Mouse (Mus musculus): ENCODE data around the gene Sorcs3. TPM values are rescaled to one million over a fixed set of nuclear protein-coding genes. Genes with fewer than 3 reads are reported as not detected.

The Sorcs3 gene
- polyA plus RNA-seq, 1 experiment from 2014 or later, result 0.46 TPM

DNA sequence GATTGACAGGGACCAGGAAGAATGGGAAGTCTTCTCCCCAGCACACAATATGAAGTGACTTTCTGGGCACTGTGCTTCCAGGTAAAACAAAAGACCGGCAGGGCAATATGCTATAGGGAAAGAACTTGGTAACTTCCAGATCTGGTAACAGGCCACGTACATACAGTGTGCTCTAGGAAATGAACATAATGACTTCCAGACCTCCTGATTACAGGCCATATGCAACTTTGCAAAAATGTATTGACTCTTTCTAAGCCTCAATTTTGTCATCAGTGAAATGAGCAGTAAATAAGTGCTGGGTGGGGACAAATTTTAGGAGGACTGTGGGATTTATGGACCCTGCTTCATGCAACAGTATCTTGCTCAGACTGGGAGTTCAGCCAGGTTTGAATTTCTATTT lies 88.4 kb downstream of the Sorcs3 start:
- ATAC-seq (ENCODE audit: insufficient number of reproducible peaks, low FRiP score), result no peak
- Histone ChIP-seq H3K4me1 (replicated peaks) (no peaks in the 10 kb centered on the region), H3K4me3 (no peak overlapping the region), H3K27ac (ENCODE audit: poor library complexity, severe bottlenecking) (no peak overlapping the region), H3K36me3 (no peaks in the 10 kb centered on the region), H3K27me3 (replicated peaks) (no peaks in the 10 kb centered on the region), H3K9ac (no peak overlapping the region), H3K9me3 (replicated peaks) (no peaks in the 10 kb centered on the region), H3K4me2 (no peak overlapping the region)
- WGBS, result 73% methylated on average over 2 of the region's 2 CpGs

DNA sequence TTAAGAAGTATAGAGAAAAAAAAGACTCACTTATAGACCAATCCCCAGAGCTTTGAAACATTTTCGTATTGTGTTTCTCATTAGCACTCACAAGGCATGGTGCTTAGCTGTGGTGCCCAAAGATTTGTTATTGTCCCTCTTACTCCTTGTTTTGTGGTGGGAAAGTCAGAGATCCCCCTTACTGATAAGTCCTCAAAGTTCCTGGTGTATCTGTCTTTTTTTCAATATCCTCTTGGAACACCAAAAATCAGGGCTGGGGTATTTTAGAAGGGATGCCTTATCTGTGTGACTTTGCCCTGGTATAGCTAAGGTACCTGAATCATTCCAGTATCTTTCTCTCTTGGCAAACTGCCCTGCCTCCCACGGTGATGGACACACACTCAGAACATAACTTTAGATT lies 92.6 kb downstream of the Sorcs3 start:
- no peaks in the 10 kb centered on the region for H3K27me3 ChIP-seq (replicated peaks)
- no peak overlapping the region for H3K4me2 ChIP-seq
- no peak for ATAC-seq (ENCODE audit: insufficient number of reproducible peaks, low FRiP score)
- H3K27ac ChIP-seq (ENCODE audit: poor library complexity, severe bottlenecking), result no peak overlapping the region
- H3K9me3 ChIP-seq (replicated peaks), result no peaks in the 10 kb centered on the region
- H3K4me3 ChIP-seq, result no peak overlapping the region
- no peaks in the 10 kb centered on the region for H3K4me1 ChIP-seq (replicated peaks)
- no peaks in the 10 kb centered on the region for H3K36me3 ChIP-seq
- 61% methylated on average over 2 of the region's 2 CpGs for WGBS
- no peak overlapping the region for H3K9ac ChIP-seq

DNA sequence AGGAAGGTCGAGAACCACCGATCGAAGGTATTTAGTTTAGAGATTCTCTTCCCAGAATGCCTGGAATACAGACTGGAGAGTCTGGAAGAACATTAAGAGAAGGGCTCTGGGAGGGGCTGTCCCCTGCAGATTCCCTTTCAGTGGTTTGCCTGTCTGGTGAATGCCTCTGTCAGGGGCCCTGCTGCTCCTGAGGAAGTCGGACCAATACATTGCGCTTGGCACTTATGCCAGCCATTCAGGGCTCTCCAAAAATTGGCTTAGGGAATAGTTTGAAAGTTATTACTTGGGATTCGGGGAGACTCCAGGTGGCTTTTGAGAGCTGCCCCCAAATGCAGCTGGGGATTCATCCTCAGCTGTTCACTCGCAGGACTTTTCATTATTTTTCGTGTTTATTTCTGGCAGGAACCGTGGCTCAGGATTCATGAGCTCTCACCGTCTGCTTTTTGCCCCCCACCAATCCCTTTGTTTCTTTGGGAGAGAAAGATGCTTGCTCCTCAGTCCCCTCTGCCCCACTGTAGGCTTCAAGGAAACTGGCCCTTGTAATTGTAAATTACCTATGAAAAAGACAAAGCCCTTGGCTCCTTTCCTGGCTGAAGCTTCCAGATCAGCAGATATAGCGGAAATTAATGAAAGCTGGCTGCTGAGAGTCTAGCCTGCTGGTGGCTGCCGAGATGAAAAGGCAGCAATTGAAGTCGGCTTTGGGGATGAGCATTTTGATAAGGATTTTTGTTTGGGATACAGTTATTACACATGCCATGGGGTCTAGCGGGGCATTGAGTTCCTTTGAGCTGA lies 94.8 kb downstream of the Sorcs3 start:
- Histone ChIP-seq H3K27me3 (replicated peaks) (no peaks in the 10 kb centered on the region), H3K9me3 (replicated peaks) (no peaks in the 10 kb centered on the region), H3K4me1 (replicated peaks) (no peaks in the 10 kb centered on the region), H3K9ac (no peak overlapping the region), H3K27ac (ENCODE audit: poor library complexity, severe bottlenecking) (no peak overlapping the region), H3K4me3 (no peak overlapping the region), H3K36me3 (no peaks in the 10 kb centered on the region), H3K4me2 (no peak overlapping the region)
- ATAC-seq (ENCODE audit: insufficient number of reproducible peaks, low FRiP score), result no peak
- 68% methylated on average over 14 of the region's 14 CpGs for WGBS

DNA sequence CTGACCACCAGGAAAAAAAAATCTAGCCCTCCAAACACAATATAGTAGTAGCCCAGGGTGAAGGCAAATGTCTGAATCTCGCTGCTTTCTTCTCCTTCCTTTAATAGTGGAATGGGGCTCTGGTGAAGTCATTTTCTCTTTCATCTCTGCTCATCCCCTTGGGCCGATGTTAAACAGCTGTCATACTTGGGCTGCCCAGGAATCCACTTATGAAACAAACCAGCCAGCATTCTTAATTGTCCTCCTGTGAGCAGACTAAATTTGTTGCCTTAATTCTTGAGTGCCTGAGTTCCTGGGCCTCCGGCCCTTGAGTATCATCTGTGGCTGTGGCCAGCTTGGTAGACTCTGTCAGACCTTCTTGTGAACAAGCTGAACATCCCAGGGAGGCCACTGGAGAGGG lies 95.5 kb downstream of the Sorcs3 start:
- ATAC-seq (ENCODE audit: insufficient number of reproducible peaks, low FRiP score), result no peak
- 53% methylated on average over 3 of the region's 3 CpGs for WGBS
- Histone ChIP-seq H3K9ac (no peak overlapping the region), H3K27me3 (replicated peaks) (no peaks in the 10 kb centered on the region), H3K4me2 (no peak overlapping the region), H3K4me3 (no peak overlapping the region), H3K27ac (ENCODE audit: poor library complexity, severe bottlenecking) (no peak overlapping the region), H3K4me1 (replicated peaks) (no peaks in the 10 kb centered on the region), H3K36me3 (no peaks in the 10 kb centered on the region), H3K9me3 (replicated peaks) (no peaks in the 10 kb centered on the region)

DNA sequence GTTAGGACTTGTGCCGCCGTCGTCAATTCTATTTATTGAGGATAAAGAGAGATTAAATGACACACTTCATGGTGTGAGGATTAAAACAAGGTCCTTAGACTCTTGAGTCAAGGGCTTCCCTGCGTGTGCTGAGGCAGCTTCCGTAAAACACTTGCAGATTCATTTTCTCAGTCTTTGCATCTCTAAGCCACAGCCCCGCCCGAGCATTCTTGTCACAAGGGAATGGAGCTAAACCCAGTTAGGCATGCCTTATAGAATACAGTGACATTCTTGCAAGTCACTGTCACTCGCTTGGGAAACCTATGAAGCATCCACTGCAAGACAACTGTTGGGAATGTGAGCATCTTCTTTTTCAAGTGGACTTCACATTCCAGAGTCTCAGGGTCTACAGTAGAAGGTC lies 102.5 kb downstream of the Sorcs3 start:
- no peaks in the 10 kb centered on the region for H3K36me3 ChIP-seq
- no peak overlapping the region for H3K9ac ChIP-seq
- no peaks in the 10 kb centered on the region for H3K27me3 ChIP-seq (replicated peaks)
- ATAC-seq (ENCODE audit: insufficient number of reproducible peaks, low FRiP score), result no peak
- H3K4me1 ChIP-seq (replicated peaks), result no peaks in the 10 kb centered on the region
- WGBS, result 80% methylated on average over 8 of the region's 8 CpGs
- no peaks in the 10 kb centered on the region for H3K9me3 ChIP-seq (replicated peaks)
- no peak overlapping the region for H3K4me3 ChIP-seq
- H3K4me2 ChIP-seq, result no peak overlapping the region
- no peak overlapping the region for H3K27ac ChIP-seq (ENCODE audit: poor library complexity, severe bottlenecking)

DNA sequence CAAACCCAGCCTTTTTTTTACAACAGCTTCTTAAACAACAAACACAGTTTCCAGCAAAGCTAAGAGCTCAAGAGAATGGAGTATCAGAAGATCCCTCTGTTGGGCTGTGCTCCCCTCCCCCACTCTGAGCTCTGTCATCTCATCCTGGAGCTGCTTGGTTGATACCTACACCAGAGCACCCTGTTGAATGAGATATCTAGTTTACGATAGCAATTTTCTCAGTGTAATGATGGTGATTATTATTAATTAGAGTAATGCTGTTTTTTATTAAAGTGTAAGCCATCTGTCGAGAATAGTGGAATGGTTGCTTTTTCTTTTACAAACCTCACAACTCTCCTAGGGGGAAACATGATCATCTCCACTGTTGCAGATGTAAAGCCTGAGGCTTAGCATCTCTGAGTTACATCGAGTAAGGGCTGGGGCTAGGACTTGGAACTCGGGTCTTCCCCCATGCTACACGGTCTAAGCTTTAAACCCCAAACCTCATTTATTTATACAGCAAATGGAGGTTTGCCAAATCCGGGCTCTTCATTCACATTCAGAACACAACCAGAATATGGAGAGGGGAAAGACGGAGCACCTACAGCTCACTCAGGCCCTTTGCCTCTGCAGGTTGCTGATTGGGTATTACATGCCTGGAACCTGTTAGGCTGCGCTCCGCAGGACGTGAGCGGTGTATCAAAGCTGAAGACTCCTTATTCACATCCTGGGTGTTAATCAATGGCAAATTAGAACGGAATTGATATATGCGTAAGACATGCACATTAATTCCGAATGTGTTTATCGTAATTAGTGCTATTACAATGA lies 103.9 kb downstream of the Sorcs3 start:
- Histone ChIP-seq H3K27ac (ENCODE audit: poor library complexity, severe bottlenecking) (no peak overlapping the region), H3K4me2 (no peak overlapping the region), H3K27me3 (replicated peaks) (no peaks in the 10 kb centered on the region), H3K9ac (no peak overlapping the region), H3K4me1 (replicated peaks) (no peaks in the 10 kb centered on the region), H3K36me3 (no peaks in the 10 kb centered on the region), H3K4me3 (no peak overlapping the region), H3K9me3 (replicated peaks) (no peaks in the 10 kb centered on the region)
- no peak for ATAC-seq (ENCODE audit: insufficient number of reproducible peaks, low FRiP score)
- 75% methylated on average over 15 of the region's 15 CpGs for WGBS

DNA sequence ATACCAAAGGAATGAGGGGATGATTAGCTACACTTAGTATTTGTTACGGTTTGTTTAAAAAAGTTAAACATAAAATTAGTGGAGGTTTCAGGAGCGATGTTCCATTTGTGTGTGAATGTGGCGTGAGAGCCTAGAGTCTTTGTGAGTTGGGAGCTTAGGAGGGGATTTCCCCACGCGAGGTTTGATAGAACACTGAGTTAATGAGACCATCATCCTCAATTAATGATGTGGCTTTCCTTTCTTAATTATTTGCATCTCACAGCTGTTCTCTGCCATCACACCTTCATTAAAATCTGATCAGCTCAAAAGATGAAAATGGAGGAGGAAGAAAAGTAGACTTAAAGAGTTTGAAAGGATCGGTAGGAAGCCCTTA lies 104.5 kb downstream of the Sorcs3 start:
- Histone ChIP-seq H3K9ac (no peak overlapping the region), H3K4me2 (no peak overlapping the region), H3K4me3 (no peak overlapping the region), H3K36me3 (no peaks in the 10 kb centered on the region), H3K9me3 (replicated peaks) (no peaks in the 10 kb centered on the region), H3K27ac (ENCODE audit: poor library complexity, severe bottlenecking) (no peak overlapping the region), H3K4me1 (replicated peaks) (no peaks in the 10 kb centered on the region), H3K27me3 (replicated peaks) (no peaks in the 10 kb centered on the region)
- no peak for ATAC-seq (ENCODE audit: insufficient number of reproducible peaks, low FRiP score)
- 83% methylated on average over 6 of the region's 6 CpGs for WGBS

DNA sequence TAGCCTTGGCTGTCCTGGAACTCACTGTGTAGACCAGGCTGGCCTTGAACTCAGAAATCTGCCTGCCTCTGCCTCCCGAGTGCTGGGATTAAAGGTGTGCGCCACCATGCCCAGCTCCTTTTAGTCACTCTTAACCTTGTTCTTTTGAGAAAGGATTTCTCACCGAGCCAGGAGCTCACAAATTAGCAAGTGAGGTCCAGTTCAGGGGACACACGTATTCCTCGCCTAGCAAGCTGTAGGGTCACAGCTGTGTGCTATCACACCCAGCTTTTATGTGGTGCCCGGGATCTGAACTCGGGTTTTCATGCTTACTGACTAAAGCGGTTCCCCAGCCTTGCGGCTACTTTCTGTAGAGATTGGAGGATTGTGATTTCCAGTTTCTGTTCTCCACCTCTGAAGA lies 108.0 kb downstream of the Sorcs3 start:
- H3K4me1 ChIP-seq (replicated peaks), result no peaks in the 10 kb centered on the region
- H3K27ac ChIP-seq (ENCODE audit: poor library complexity, severe bottlenecking), result no peak overlapping the region
- no peak overlapping the region for H3K4me3 ChIP-seq
- no peak for ATAC-seq (ENCODE audit: insufficient number of reproducible peaks, low FRiP score)
- no peak overlapping the region for H3K4me2 ChIP-seq
- WGBS, result 86% methylated on average over 9 of the region's 9 CpGs
- H3K9me3 ChIP-seq (replicated peaks), result no peaks in the 10 kb centered on the region
- no peak overlapping the region for H3K9ac ChIP-seq
- H3K36me3 ChIP-seq, result no peaks in the 10 kb centered on the region
- no peaks in the 10 kb centered on the region for H3K27me3 ChIP-seq (replicated peaks)

DNA sequence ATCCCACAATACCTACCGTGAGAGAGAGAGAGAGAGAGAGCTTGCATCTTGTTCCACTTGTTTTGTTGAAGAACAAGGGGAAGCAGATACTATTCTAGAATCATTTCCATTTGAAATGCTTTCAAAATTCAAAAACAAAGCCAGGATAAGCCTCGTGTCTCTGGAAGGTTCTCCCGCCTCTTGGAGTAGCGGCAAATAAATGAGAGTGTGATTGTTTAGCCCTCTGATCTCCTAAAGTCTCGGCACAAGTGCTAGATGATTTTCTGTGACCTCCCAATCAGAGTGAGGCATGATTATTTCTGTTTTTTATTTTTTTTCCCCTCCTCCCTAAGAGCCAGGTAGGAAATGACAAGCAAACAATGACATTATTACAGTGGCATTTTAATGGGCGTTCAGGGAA lies 121.3 kb downstream of the Sorcs3 start:
- 74% methylated on average over 6 of the region's 6 CpGs for WGBS

DNA sequence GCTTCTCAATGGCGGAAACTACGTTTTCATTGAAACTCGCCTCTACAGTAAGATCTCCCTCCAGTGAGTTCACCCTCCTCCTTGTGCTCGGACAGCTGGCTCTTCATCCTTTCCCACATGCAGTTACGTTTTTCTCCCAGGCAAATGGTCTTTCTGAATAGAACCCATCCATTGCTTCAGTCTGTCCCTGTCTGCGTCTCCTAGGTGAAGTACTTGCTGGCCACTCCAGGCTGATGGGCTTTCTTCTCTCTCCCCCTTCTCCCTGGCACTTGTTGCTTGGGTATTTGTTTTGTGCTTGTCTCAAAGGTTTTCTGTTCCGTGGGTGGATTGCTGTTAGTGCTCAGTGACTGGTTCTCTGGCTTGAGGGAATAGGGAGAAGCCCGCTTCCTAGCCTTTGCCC lies 122.3 kb downstream of the Sorcs3 start:
- peaks cover 8% of the 10 kb centered on the region for H3K4me1 ChIP-seq (replicated peaks)
- H3K9ac ChIP-seq, result no peak overlapping the region
- no peaks in the 10 kb centered on the region for H3K36me3 ChIP-seq
- no peak overlapping the region for H3K27ac ChIP-seq (ENCODE audit: poor library complexity, severe bottlenecking)
- H3K4me2 ChIP-seq, result no peak overlapping the region
- 76% methylated on average over 8 of the region's 8 CpGs for WGBS
- ATAC-seq (ENCODE audit: insufficient number of reproducible peaks, low FRiP score), result no peak
- H3K9me3 ChIP-seq (replicated peaks), result no peaks in the 10 kb centered on the region
- no peak overlapping the region for H3K4me3 ChIP-seq
- H3K27me3 ChIP-seq (replicated peaks), result no peaks in the 10 kb centered on the region

More for the DNA sequence above, 121.3 kb downstream of the Sorcs3 start:
- H3K9me3 ChIP-seq (replicated peaks), result no peaks in the 10 kb centered on the region
- no peaks in the 10 kb centered on the region for H3K27me3 ChIP-seq (replicated peaks)
- H3K4me1 ChIP-seq (replicated peaks), result no peaks in the 10 kb centered on the region
- H3K9ac ChIP-seq, result no peak overlapping the region
- no peak overlapping the region for H3K27ac ChIP-seq (ENCODE audit: poor library complexity, severe bottlenecking)
- no peak overlapping the region for H3K4me3 ChIP-seq
- H3K4me2 ChIP-seq, result no peak overlapping the region
- no peak for ATAC-seq (ENCODE audit: insufficient number of reproducible peaks, low FRiP score)
- no peaks in the 10 kb centered on the region for H3K36me3 ChIP-seq

DNA sequence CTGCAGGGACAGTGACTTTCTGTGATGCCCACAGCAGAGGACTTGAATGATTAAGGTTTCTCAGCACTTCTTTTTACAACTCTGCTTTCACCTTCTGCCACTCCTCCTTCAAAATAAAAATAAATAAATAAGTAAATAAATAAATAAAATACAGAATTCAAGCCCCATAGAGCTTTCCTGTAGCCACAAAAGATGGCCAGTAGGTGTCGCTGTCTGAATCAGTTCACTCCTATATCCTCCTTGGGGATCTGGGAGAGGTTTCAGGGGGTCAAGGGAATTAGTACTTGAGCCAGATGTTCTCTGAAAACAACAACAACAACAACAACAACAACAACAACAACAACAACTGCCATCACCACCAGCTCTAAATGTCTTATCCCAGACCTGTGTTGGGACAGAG lies 125.8 kb downstream of the Sorcs3 start:
- 13% methylated on average over 1 of the region's 1 CpGs for WGBS
- no peak overlapping the region for H3K9ac ChIP-seq
- no peaks in the 10 kb centered on the region for H3K9me3 ChIP-seq (replicated peaks)
- H3K4me2 ChIP-seq, result no peak overlapping the region
- no peaks in the 10 kb centered on the region for H3K36me3 ChIP-seq
- no peak overlapping the region for H3K27ac ChIP-seq (ENCODE audit: poor library complexity, severe bottlenecking)
- H3K4me3 ChIP-seq, result no peak overlapping the region
- no peaks in the 10 kb centered on the region for H3K27me3 ChIP-seq (replicated peaks)
- ATAC-seq (ENCODE audit: insufficient number of reproducible peaks, low FRiP score), result no peak
- peaks cover 13% of the 10 kb centered on the region for H3K4me1 ChIP-seq (replicated peaks)

All from heart, embryonic 12.5 days (tissue).